Mouse (Mus musculus) large intestine, adult 2 months (tissue): ENCODE measurements at regions not wholly inside any gene's neighbourhood (a gene's known extent, or its start where the extent isn't known, plus 50 kb on each side); places are given as distances from the start of the nearest gene placed in this dataset.

Experiments
- DNase-seq: peaks from one replicate; pipeline ENCODE4 v3.0.0-alpha.2; 2012; ENCODE audit warnings: low read depth, low spot score
- WGBS: fragments of 180-500 bp; shearing (Covaris S2); methylation state at CpG from one replicate; pipeline ENCODE4 v1.1.7; 2018; 5-methylcytosine and 5-hydroxymethylcytosine counted together

DNA sequence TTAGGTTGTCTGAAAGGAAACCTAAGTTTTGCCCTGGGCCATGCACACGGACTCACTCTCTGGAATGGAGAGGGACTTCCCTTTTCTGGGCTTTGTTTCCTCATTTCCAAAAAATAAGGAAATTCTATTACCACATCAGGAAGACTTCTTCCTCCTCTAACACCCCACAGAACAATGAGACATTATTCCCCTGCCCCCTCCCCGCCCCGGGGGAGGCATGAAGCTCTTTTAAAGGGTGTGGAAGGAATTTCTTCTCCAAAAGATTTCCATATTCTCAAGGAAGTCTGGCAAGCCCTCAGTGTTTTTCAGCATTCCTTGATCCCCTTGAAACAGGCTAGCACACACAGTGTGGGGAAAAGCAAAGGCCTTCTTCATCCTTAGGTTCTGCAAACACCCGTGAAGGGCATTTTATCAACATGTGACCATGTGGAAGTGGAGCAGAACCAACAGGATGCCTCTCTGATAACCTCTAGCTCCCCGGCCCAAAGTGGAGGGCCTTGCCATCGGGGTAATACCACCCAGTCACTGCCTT lies 179.5 kb upstream of the Klf7 start:
- 42% methylated on average over 6 of the region's 6 CpGs for WGBS
- DNase-seq, result no peak

GRCm38 (mm10) chr1:64300951-64301529 lies 179.0 kb upstream of the Klf7 start:
- WGBS, result 60% methylated on average over 8 of the region's 8 CpGs
- DNase-seq, result no peak

DNA sequence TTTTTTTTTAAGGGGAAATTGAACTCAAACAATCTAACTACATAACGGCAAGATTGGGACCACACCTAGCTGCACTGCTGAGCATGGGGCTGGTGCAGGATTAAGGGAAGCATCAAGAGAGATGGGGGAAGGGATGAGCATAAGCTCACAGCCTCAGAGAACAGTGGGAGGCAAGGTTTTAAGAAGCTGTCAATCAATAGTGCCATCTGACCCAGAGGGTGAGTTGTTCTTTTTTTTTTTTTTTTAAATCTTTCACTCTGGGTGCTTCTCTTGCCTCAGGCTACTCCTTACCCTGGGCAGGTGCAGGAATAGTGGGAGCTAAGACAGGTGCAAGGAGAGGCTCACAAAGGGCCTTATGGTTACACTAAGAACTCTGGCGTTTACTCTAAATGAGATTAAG lies 176.9 kb upstream of the Klf7 start:
- WGBS, result 62% methylated on average over 2 of the region's 2 CpGs
- DNase-seq, result no peak

- no peak for DNase-seq
- 91% methylated on average over 14 of the region's 14 CpGs for WGBS
Measured at GRCm38 (mm10) chr1:64298188-64298587, 176.1 kb upstream of the Klf7 start.

GRCm38 (mm10) chr1:64297343-64297742 lies 175.3 kb upstream of the Klf7 start:
- WGBS, result 92% methylated on average over 5 of the region's 5 CpGs
- no peak for DNase-seq

DNA sequence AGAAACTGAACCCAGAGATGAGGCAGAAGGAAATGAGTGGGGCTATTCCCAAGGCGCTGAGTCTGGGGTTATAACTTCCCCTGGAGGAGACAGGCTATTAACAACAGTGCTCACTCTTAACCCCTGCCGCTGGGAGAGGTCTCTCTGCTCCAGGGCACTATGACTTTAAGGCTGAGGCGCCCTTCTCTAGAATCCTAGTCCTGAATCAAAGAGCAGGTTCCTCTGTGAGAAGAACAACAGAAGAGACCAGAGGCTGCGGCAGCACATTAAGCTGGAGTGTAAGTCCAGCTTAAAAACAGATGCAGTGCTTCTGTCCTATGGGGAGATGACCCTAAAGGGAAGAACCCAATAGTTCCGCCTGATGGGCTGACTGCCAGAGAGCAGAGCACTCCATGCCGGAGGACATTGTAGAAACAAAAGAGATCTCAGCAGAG lies 173.4 kb upstream of the Klf7 start:
- no peak for DNase-seq
- 7% methylated on average over 6 of the region's 6 CpGs for WGBS

GRCm38 (mm10) chr1:64295051-64295450 lies 173.0 kb upstream of the Klf7 start:
- WGBS, result 19% methylated on average over 7 of the region's 7 CpGs
- peak; percentile 67 for DNase-seq

- WGBS, result 50% methylated on average over 12 of the region's 12 CpGs
- no peak for DNase-seq
Measured at GRCm38 (mm10) chr1:64288812-64289447, 166.8 kb upstream of the Klf7 start.

DNA sequence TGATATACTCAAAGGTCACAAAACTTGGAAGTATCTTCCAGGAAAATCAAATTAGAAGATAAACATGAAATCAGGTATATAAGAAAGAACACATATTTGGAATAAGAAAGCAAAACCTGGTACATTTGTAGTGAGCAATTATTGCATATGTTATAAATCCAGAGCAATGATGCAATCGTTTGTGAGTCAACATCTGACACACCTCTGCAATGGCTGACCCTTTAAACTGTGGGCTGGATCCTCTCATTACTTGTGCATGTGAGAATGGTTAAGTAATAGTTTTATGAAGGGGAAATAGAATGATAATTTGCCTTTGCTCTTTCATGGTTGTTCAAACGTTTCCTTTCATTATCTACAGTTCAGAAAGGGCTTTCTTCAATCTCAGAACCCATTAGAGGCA lies 165.0 kb upstream of the Klf7 start:
- 33% methylated on average over 2 of the region's 2 CpGs for WGBS
- no peak for DNase-seq

- DNase-seq, result no peak
- 34% methylated on average over 8 of the region's 8 CpGs for WGBS
Measured at GRCm38 (mm10) chr1:64284656-64285055, 162.6 kb upstream of the Klf7 start.

DNA sequence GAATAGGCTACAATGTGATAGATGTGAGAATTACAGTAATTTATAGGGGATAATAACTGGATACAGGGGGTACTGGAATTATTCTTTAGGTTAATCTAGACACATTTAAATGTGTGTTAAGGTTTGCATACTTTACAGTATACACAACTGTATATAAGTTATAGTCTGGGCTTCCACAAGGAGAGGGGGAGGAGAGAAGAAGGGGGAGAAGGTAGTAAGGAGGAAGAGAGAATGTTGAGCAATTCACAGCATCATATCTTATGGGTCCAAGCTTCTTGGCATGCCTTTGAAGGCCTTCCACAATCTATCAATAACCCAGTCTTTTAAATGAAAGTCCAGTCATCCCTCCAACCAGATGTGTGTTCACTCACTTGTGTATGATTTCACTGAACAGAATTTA lies 153.8 kb upstream of the Klf7 start:
- DNase-seq, result no peak

DNA sequence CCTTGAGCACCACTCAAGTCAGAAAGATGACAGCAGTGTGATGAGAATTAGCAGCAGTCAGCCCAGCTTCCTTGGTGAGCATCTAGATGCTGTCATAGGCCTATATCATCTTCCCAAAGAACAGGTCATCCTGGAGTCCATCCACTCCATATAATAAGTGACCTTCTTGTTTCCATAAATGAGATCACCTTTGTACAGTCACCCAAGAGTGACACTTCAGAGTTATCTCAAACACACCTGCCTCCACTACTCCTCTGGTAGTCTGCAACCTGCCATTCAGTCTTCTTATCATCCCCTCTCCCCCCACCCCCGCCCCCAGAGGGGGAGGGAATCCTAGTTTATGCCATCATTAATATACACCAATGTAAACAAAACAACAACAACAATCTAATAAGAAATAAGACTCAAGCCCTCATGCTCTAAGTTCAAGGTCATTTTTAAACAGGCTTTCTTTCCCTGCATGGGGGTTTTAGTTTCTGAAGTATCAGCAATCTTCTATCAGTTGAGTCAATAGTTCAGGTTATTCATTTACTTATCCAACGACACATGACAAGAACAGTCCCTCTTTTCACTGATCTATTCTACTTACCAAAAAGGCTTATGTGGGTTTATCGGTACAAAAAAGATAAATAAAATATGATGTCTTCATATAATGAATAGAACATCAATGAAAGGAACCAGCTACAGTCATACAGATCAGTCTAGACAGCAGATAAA lies 153.2 kb upstream of the Klf7 start:
- 46% methylated on average over 3 of the region's 3 CpGs for WGBS
- no peak for DNase-seq

- 58% methylated on average over 2 of the region's 2 CpGs for WGBS
- no peak for DNase-seq
Measured at GRCm38 (mm10) chr1:64257237-64257636, 135.2 kb upstream of the Klf7 start.

GRCm38 (mm10) chr1:64255554-64256295 lies 133.6 kb upstream of the Klf7 start:
- WGBS, result 87% methylated on average over 14 of the region's 14 CpGs
- no peak for DNase-seq

GRCm38 (mm10) chr1:64254673-64255072 lies 132.6 kb upstream of the Klf7 start:
- 88% methylated on average over 8 of the region's 8 CpGs for WGBS

DNA sequence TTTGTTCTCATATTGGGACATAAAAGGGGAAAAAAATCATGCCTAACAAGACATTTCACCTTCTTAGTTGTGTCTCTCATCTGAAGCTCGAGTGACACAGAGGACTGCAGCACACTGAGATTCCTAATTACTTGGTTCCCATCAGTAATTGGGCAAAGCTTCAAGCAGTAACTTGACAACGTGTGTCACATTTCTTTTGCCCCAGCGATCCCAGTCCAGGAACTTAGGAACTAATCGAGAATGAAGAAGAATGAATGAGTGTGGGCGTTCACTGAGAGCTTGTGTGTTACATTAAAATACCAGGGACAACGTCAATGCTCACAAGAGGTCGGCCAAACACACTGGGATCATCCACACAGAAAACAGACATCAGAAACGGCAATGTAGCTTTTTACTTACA lies 131.9 kb upstream of the Klf7 start:
- no peak for DNase-seq
- 75% methylated on average over 8 of the region's 8 CpGs for WGBS

More at GRCm38 (mm10) chr1:64254673-64255072, 132.6 kb upstream of the Klf7 start:
- DNase-seq, result no peak

DNA sequence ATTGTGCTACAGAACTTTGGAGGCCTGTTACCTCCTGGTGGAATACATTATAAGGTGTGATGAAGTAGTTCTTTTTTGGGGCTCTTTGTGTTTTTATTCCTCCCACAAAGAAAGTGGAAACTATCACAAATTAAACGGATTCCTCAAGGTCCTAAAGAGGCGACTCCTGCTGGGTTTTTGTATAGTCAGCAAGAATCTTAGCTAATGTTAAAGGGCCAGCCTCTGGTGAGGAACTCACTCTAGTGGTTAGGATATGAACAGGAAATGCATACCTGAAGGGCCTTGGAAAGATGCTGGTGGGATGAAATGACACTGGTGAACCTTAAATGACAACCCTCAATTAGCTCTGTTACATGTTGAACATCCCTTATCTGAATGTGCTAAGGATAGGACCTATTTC lies 120.3 kb upstream of the Klf7 start:
- WGBS, result 73% methylated on average over 2 of the region's 2 CpGs
- DNase-seq, result no peak

DNA sequence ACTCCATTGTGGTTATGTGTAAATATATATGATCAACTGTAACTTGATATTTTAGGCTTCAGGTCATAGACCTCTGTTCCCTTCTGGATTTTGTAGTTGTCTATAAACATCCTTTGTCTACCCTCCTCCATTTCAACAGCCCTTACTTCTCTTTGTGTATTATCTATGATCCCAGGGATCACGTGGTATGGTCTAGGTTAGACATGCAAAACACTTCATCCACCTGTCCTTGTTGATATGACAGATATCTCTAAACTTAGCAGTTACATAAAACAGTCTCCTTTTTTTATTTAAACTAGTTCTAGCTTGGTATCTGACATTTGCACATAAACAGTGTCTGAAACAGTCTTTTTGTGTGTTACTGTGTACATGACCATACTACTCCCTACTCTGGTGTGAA lies 107.6 kb upstream of the Klf7 start:
- WGBS, result 87% methylated on average over 1 of the region's 1 CpGs
- no peak for DNase-seq

- WGBS, result 21% methylated on average over 16 of the region's 16 CpGs
- DNase-seq, result peak; percentile 74
Measured at GRCm38 (mm10) chr1:64226001-64226918, 104.2 kb upstream of the Klf7 start.
